Mouse (Mus musculus): Measurements from ENCODE around the gene Pcgf1. TPM values are rescaled to one million over a fixed set of nuclear protein-coding genes. Genes with fewer than 3 reads are reported as not detected.

Pcgf1 gene
- polyA plus RNA-seq, 1 experiment from 2014 or later, result 41.1 TPM

GRCm38 (mm10) chr6:83044742-83045141 lies 32.9 kb upstream of the Pcgf1 start:
- no peak for DNase-seq (ENCODE audit: low spot score)
- no peaks in the 10 kb centered on the region for H3K36me3 ChIP-seq
- 78% methylated on average over 9 of the region's 9 CpGs for WGBS
- no peaks in the 10 kb centered on the region for H3K27me3 ChIP-seq (ENCODE audit: insufficient read depth, poor library complexity, severe bottlenecking)
- no peak overlapping the region for H3K27ac ChIP-seq
- H3K4me3 ChIP-seq, result no peak overlapping the region
- H3K4me1 ChIP-seq (replicated peaks), result peaks cover 18% of the 10 kb centered on the region
- H3K9me3 ChIP-seq, result no peaks in the 10 kb centered on the region

- no peaks in the 10 kb centered on the region for H3K27me3 ChIP-seq (ENCODE audit: insufficient read depth, poor library complexity, severe bottlenecking)
- DNase-seq (ENCODE audit: low spot score), result no peak
- no peak overlapping the region for H3K4me3 ChIP-seq
- H3K27ac ChIP-seq, result no peak overlapping the region
- H3K36me3 ChIP-seq, result peaks cover 24% of the 10 kb centered on the region
- no peaks in the 10 kb centered on the region for H3K9me3 ChIP-seq
- 73% methylated on average over 10 of the region's 10 CpGs for WGBS
- H3K4me1 ChIP-seq (replicated peaks), result peaks cover 27% of the 10 kb centered on the region
These were observed 28.3 kb upstream of the Pcgf1 start for GRCm38 (mm10) chr6:83049367-83049766.

DNA sequence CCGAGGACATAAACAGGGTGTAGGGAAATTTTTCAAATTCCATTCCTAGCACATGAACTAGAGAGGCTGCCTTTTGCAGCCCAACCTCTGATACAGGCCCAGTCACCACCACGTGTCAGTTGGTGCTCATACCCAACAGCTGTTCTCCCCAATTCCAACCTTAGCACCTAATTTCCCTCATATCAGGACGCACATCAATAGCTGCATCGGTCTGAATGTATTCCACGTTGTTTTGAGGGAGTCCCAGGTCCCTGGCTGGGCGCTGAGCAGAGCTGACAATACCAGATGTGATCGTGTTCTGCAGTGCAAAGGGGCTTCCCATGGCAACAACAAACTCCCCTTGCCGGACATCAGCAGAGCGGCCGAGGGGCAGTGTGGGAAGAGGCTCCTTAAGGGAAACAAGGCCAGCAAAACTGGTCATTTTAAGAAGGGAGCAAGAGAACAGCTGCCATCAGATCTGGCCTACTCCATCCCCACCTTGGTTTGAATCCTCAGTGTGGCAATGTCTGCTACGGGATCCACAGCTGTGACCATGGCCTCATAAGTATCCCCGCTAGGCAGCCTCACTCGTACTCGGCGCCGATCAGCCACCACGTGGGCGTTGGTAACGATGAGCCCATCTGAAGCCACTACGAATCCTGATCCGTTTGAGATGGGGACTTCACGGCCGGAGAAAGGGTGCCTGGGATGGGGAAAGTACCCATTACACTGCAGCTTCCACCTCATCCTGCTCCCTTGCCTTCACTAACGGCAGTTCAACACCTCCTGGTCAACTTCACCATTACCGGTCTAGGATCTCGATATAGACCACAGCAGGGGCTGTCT lies 24.3 kb upstream of the Pcgf1 start:
- DNase-seq (ENCODE audit: low spot score), result peak; percentile 66
- H3K27ac ChIP-seq, result peak overlapping the region; percentile 95
- peak overlapping the region; percentile 99 for H3K4me3 ChIP-seq
- H3K4me1 ChIP-seq (replicated peaks), result peaks cover 40% of the 10 kb centered on the region
- WGBS, result 3% methylated on average over 26 of the region's 26 CpGs
- H3K27me3 ChIP-seq (ENCODE audit: insufficient read depth, poor library complexity, severe bottlenecking), result no peaks in the 10 kb centered on the region
- no peaks in the 10 kb centered on the region for H3K9me3 ChIP-seq
- peaks cover 49% of the 10 kb centered on the region for H3K36me3 ChIP-seq

- Histone ChIP-seq H3K4me1 (replicated peaks) (peaks cover 40% of the 10 kb centered on the region), H3K36me3 (peaks cover 49% of the 10 kb centered on the region), H3K9me3 (no peaks in the 10 kb centered on the region), H3K27me3 (ENCODE audit: insufficient read depth, poor library complexity, severe bottlenecking) (0 out of 2 replicates have a peak, but pooled peaks cover 3% of the 10 kb centered on the region), H3K4me3 (peak within 1 kb of the TSS; percentile 99), H3K27ac (peak within 1 kb of the TSS; percentile 95)
- peak; percentile 97 for DNase-seq (ENCODE audit: low spot score)
- WGBS, result under 1% methylated on average over 64 of the region's 64 CpGs
These were observed 23.4 kb upstream of the Pcgf1 start, which contains the start of gene Aup1 for GRCm38 (mm10) chr6:83054074-83054851. Gene Aup1 (plus strand): TSS chr6:83054521.

DNA sequence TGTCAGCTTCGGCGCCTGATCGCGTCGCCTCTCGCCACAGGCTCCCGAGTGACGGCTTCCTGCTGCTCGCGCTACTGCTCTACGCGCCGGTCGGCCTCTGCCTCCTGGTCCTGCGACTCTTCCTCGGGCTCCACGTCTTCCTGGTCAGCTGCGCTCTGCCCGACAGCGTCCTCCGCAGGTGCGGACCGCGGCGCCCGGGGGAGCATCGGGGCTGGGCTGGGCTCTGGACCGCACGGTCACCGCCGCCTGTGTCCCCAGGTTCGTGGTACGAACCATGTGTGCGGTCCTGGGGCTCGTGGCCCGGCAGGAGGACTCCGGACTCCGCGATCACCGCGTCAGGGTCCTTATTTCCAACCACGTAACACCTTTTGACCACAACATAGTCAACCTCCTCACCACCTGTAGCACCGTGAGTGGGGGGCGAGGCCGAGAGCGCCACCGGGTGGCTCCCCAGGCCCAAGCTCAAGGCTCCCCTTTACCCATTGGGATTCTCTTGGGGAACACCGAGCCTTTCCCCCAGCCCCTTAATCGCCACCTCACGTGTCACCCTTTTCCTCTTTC lies 22.7 kb upstream of the Pcgf1 start, which contains the start of gene Htra2:
Htra2 (minus strand) TSS at position 403 of the 561 bp plus-strand sequence.
- H3K9me3 ChIP-seq, result no peaks in the 10 kb centered on the region
- DNase-seq (ENCODE audit: low spot score), result no peak
- 0 out of 2 replicates have a peak, but pooled peaks cover 3% of the 10 kb centered on the region for H3K27me3 ChIP-seq (ENCODE audit: insufficient read depth, poor library complexity, severe bottlenecking)
- H3K4me3 ChIP-seq, result peak within 1 kb of the TSS; percentile 99
- peak within 1 kb of the TSS; percentile 95 for H3K27ac ChIP-seq
- peaks cover 47% of the 10 kb centered on the region for H3K36me3 ChIP-seq
- peaks cover 40% of the 10 kb centered on the region for H3K4me1 ChIP-seq (replicated peaks)
- WGBS, result under 1% methylated on average over 50 of the region's 50 CpGs

GRCm38 (mm10) chr6:83057790-83058189 lies 19.9 kb upstream of the Pcgf1 start, which contains the start of gene Dqx1:
Gene Dqx1 (plus strand): TSS chr6:83057844.
- H3K4me1 ChIP-seq (replicated peaks), result peaks cover 30% of the 10 kb centered on the region
- H3K9me3 ChIP-seq, result no peaks in the 10 kb centered on the region
- no peak within 1 kb of the TSS for H3K27ac ChIP-seq
- WGBS, result 48% methylated on average over 3 of the region's 3 CpGs
- no peak for DNase-seq (ENCODE audit: low spot score)
- peak within 1 kb of the TSS; percentile 6; the same call in 1 of the 2 replicates for H3K4me3 ChIP-seq
- peaks cover 25% of the 10 kb centered on the region for H3K36me3 ChIP-seq
- H3K27me3 ChIP-seq (ENCODE audit: insufficient read depth, poor library complexity, severe bottlenecking), result peaks cover 31% of the 10 kb centered on the region

GRCm38 (mm10) chr6:83058725-83059124 lies 18.9 kb upstream of the Pcgf1 start:
- no peaks in the 10 kb centered on the region for H3K9me3 ChIP-seq
- peaks cover 25% of the 10 kb centered on the region for H3K36me3 ChIP-seq
- DNase-seq (ENCODE audit: low spot score), result no peak
- H3K4me3 ChIP-seq, result no peak overlapping the region
- peaks cover 40% of the 10 kb centered on the region for H3K27me3 ChIP-seq (ENCODE audit: insufficient read depth, poor library complexity, severe bottlenecking)
- H3K4me1 ChIP-seq (replicated peaks), result peaks cover 22% of the 10 kb centered on the region
- H3K27ac ChIP-seq, result no peak overlapping the region
- WGBS, result 93% methylated on average over 2 of the region's 2 CpGs

DNA sequence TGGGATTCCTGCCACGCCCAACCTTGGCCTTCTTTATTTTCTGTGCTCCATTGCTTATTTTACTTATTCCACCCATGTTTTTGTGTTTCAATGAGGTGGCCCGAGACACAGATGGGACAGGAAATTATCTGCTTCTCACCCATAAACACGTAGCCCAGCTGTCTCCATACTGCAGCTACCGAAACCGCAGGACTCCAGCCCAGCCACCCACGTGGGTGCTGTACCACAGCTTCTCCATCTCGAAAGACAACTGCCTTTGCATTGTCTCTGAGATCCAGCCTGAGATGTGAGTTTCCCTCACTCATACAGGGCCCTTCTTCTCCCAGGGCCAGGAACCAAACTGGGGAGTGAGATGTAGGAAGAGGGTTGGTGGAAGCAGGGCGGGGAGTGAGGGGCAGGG lies 11.7 kb upstream of the Pcgf1 start:
- 44% methylated on average over 8 of the region's 8 CpGs for WGBS
- no peak for DNase-seq (ENCODE audit: low spot score)
- peaks cover 32% of the 10 kb centered on the region for H3K4me1 ChIP-seq (replicated peaks)

GRCm38 (mm10) chr6:83066441-83066840 lies 11.2 kb upstream of the Pcgf1 start:
- no peak overlapping the region for H3K4me3 ChIP-seq
- no peaks in the 10 kb centered on the region for H3K9me3 ChIP-seq
- no peaks in the 10 kb centered on the region for H3K36me3 ChIP-seq
- H3K4me1 ChIP-seq (replicated peaks), result peaks cover 36% of the 10 kb centered on the region
- no peak overlapping the region for H3K27ac ChIP-seq
- H3K27me3 ChIP-seq (ENCODE audit: insufficient read depth, poor library complexity, severe bottlenecking), result peaks cover 100% of the 10 kb centered on the region
- no peak for DNase-seq (ENCODE audit: low spot score)
- WGBS, result 27% methylated on average over 6 of the region's 6 CpGs

More for the DNA sequence above, 11.7 kb upstream of the Pcgf1 start:
- no peak overlapping the region for H3K4me3 ChIP-seq
- no peak overlapping the region for H3K27ac ChIP-seq
- no peaks in the 10 kb centered on the region for H3K9me3 ChIP-seq
- peaks cover 100% of the 10 kb centered on the region for H3K27me3 ChIP-seq (ENCODE audit: insufficient read depth, poor library complexity, severe bottlenecking)
- H3K36me3 ChIP-seq, result no peaks in the 10 kb centered on the region

DNA sequence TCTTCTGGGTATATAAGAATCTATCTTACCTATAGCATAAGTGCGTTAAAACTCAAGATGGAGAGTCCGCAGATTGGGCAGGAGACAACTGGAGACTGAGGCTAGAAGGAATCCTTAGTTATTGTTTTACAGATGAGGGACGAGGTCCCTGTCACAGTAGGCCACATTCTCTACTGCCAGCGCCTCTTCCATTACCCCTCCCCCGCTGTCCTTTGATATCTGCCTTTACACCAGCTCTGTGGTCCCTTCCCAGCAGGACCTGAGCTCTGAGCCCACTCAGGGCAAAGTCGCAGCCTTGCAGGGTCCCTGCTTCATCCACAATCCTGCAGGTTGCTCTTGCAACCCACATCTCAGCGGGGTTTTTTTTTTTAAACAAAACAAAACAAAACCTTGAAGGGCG lies 9.4 kb upstream of the Pcgf1 start:
- Histone ChIP-seq H3K4me3 (peak overlapping the region; percentile 41; the same call in 1 of the 2 replicates), H3K9me3 (no peaks in the 10 kb centered on the region), H3K36me3 (no peaks in the 10 kb centered on the region), H3K4me1 (replicated peaks) (peaks cover 45% of the 10 kb centered on the region), H3K27me3 (ENCODE audit: insufficient read depth, poor library complexity, severe bottlenecking) (peaks cover 100% of the 10 kb centered on the region), H3K27ac (no peak overlapping the region)
- WGBS, result 1% methylated on average over 8 of the region's 8 CpGs
- no peak for DNase-seq (ENCODE audit: low spot score)

DNA sequence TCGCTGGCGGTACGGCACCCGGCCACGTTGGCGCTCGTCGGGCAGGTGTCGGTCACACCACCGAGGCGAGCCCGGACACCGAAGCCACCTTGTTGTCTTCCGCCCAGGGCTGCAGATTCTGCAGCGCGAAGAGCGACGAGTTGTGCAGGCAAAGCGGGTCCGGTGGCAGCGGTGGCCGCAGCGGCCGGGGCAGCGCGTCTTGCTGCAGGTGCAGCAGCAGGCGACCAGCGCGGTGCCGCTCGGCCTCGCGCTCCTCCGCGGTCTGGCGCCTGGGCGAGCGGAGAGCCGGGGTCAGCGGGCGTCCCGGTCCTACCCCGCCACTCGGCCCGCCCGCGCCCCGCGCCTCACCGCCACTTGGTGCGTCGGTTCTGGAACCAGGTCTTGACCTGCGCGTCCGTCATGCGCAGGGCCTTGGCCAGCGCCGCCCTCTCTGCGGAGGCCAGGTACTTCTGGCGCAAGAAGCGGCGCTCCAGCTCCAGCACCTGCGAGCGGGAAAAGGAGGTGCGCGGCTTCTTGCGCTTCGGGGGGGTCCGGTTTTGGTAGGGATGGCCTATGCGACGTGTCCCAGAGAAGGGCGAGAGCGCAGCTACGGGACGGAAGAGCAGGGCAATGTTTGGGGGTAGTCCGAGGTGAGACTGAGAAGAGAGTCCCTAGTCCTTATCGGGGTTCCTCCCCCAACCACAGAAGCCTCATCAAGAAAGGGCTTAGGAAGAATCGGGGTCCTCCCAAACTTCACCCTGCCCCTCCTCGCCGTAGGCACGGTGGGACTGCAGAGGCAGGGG lies 8.8 kb upstream of the Pcgf1 start:
- peaks cover 45% of the 10 kb centered on the region for H3K4me1 ChIP-seq (replicated peaks)
- no peaks in the 10 kb centered on the region for H3K9me3 ChIP-seq
- peak overlapping the region; percentile 41 for H3K4me3 ChIP-seq
- peak; percentile 50 for DNase-seq (ENCODE audit: low spot score)
- 0 out of 2 replicates have a peak overlapping the region, but pooled peaks have one; percentile 8 for H3K27ac ChIP-seq
- peaks cover 100% of the 10 kb centered on the region for H3K27me3 ChIP-seq (ENCODE audit: insufficient read depth, poor library complexity, severe bottlenecking)
- WGBS, result under 1% methylated on average over 81 of the region's 81 CpGs
- H3K36me3 ChIP-seq, result no peaks in the 10 kb centered on the region
